Mouse (Mus musculus) liver, postnatal 0 days (tissue): ENCODE data around the gene Lrch4.

Source experiments
- CTCF ChIP-seq: sonication (generic); IDR thresholded peaks from 2 replicates; pipeline ENCODE4 v1.5.1; 2016; ENCODE audit warnings: antibody characterized with exemption, low read depth
- EP300 ChIP-seq: IDR thresholded peaks from 2 replicates; pipeline ENCODE4 v1.6.1; 2016; ENCODE audit warnings: antibody characterized with exemption, low read depth, mild to moderate bottlenecking

- TF ChIP-seq CTCF (no peak), EP300 (no peak)
Observed at GRCm38 (mm10) chr5:137600281-137600618, 28.7 kb upstream of the Lrch4 start.
